In the genomic region with DNA sequence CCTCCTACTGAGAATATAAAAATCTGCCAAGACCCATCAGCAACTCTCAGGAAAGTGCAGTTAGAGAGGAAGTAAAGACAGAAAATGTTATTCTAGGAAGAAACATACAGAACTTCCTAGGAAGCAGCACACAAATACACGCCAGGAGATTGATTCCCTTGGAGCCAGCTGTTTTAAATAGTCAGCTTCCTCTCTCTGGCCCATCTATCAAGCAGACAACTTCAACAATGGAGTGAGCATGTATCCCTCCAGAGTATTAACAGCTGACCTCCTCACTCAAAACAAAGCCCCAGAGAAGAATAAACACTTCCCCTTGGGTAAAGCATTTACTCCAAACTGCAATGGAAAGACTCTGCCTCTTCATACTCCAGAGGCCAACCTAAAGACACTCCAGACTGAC, we compare ENCODE assay signal across 9 mouse cellular contexts. TPM values are rescaled to one million over a fixed set of nuclear protein-coding genes. Genes with fewer than 3 reads are reported as not detected.
DNase-seq lines count a peak whose midpoint lies in the region; ATAC-seq lines count a peak whose summit lies in the region.
"Had no signal": no experiment of that assay in that cellular context is flagged by ENCODE, and none has a peak within 500 bp of the region (broad histone marks: within the 10 kb centered on the region; RNA-seq: fewer than 3 reads in every experiment).

No protein-coding gene starts in this region.

- ATAC-seq in intestine, embryonic 14.5 days (replicated peaks; ENCODE audit: low FRiP score, low TSS enrichment, low read depth): no peak
- ATAC-seq in intestine, embryonic 16.5 days: no peak
- ATAC-seq in hindbrain, embryonic 16.5 days: no peak
- no peak for ATAC-seq in midbrain, embryonic 11.5 days (ENCODE audit: low FRiP score)

- 15% methylated on average over 1 of the region's 1 CpGs for WGBS in intestine, embryonic 14.5 days
- 30% methylated on average over 1 of the region's 1 CpGs for WGBS in intestine, embryonic 16.5 days
- 16% methylated on average over 1 of the region's 1 CpGs for whole genome bisulfite sequencing in hindbrain, embryonic 16.5 days
- WGBS in midbrain, embryonic 11.5 days: 51% methylated on average over 1 of the region's 1 CpGs

- H3K27ac ChIP-seq in intestine, embryonic 14.5 days (ENCODE audit: low read depth): no peak overlapping the region
- no peak overlapping the region for H3K27ac ChIP-seq in intestine, embryonic 16.5 days (ENCODE audit: low read length)
- no peak overlapping the region for H3K27ac ChIP-seq in hindbrain, embryonic 16.5 days (ENCODE audit: low read depth, low read length)
- H3K27ac ChIP-seq in midbrain, embryonic 11.5 days (ENCODE audit: low read depth, low read length): no peak overlapping the region

- peak overlapping the region; percentile 89 for H3K4me2 ChIP-seq in intestine, embryonic 14.5 days (ENCODE audit: low read length)
- no peak overlapping the region for H3K4me2 ChIP-seq in intestine, embryonic 16.5 days (ENCODE audit: low read depth, low read length)
- H3K4me2 ChIP-seq in hindbrain, embryonic 16.5 days (ENCODE audit: low read length): peak overlapping the region; percentile 72
- H3K4me2 ChIP-seq in midbrain, embryonic 11.5 days: peak overlapping the region; percentile 7; the same call in 1 of the 2 replicates

- peaks cover 16% of the 10 kb centered on the region; the same call in 1 of the 2 replicates for H3K4me1 ChIP-seq in intestine, embryonic 14.5 days (replicated peaks; ENCODE audit: control insufficient read depth, insufficient read depth, low read length)
- H3K4me1 ChIP-seq in intestine, embryonic 16.5 days (ENCODE audit: control insufficient read depth, insufficient read depth, low read length): peaks cover 6% of the 10 kb centered on the region; the same call in 1 of the 2 replicates
- H3K4me1 ChIP-seq in hindbrain, embryonic 16.5 days (ENCODE audit: control insufficient read depth, insufficient read depth, low read depth, low read length): peaks cover 25% of the 10 kb centered on the region
- peaks cover 18% of the 10 kb centered on the region for H3K4me1 ChIP-seq in midbrain, embryonic 11.5 days (ENCODE audit: control insufficient read depth, insufficient read depth, low read length)

- H3K27me3 ChIP-seq in intestine, embryonic 14.5 days (replicated peaks; ENCODE audit: control insufficient read depth, insufficient read depth, low read length): no peaks in the 10 kb centered on the region
- H3K27me3 ChIP-seq in intestine, embryonic 16.5 days (replicated peaks; ENCODE audit: control insufficient read depth, insufficient read depth, low read length): no peaks in the 10 kb centered on the region
- H3K27me3 ChIP-seq in hindbrain, embryonic 16.5 days (replicated peaks; ENCODE audit: control insufficient read depth, insufficient read depth, low read length): no peaks in the 10 kb centered on the region
- no peaks in the 10 kb centered on the region for H3K27me3 ChIP-seq in midbrain, embryonic 11.5 days (ENCODE audit: control insufficient read depth, insufficient read depth, low read length)

- H3K4me3 ChIP-seq in intestine, embryonic 14.5 days (ENCODE audit: low read depth, low read length): no peak overlapping the region
- H3K4me3 ChIP-seq in intestine, embryonic 16.5 days (ENCODE audit: low read length): no peak overlapping the region
- H3K4me3 ChIP-seq in hindbrain, embryonic 16.5 days (ENCODE audit: low read length): 0 out of 2 replicates have a peak overlapping the region, but pooled peaks have one; percentile 4
- no peak overlapping the region for H3K4me3 ChIP-seq in midbrain, embryonic 11.5 days (ENCODE audit: low read depth, low read length)

- no peak overlapping the region for H3K9ac ChIP-seq in intestine, embryonic 14.5 days (ENCODE audit: low read length)
- H3K9ac ChIP-seq in intestine, embryonic 16.5 days (ENCODE audit: low read depth, low read length): no peak overlapping the region
- no peak overlapping the region for H3K9ac ChIP-seq in hindbrain, embryonic 16.5 days (ENCODE audit: low read depth, low read length)
- H3K9ac ChIP-seq in midbrain, embryonic 11.5 days (ENCODE audit: low read length): no peak overlapping the region

- H3K36me3 ChIP-seq in intestine, embryonic 14.5 days (ENCODE audit: control insufficient read depth, insufficient read depth, low read length): no peaks in the 10 kb centered on the region
- no peaks in the 10 kb centered on the region for H3K36me3 ChIP-seq in intestine, embryonic 16.5 days (ENCODE audit: control insufficient read depth, insufficient read depth, low read length)
- no peaks in the 10 kb centered on the region for H3K36me3 ChIP-seq in hindbrain, embryonic 16.5 days (ENCODE audit: control insufficient read depth, insufficient read depth, low read length)
- H3K36me3 ChIP-seq in midbrain, embryonic 11.5 days (ENCODE audit: control insufficient read depth, insufficient read depth, low read length): no peaks in the 10 kb centered on the region

- no peaks in the 10 kb centered on the region for H3K9me3 ChIP-seq in intestine, embryonic 14.5 days (ENCODE audit: control insufficient read depth, low read length)
- H3K9me3 ChIP-seq in intestine, embryonic 16.5 days (ENCODE audit: control insufficient read depth, low read length): no peaks in the 10 kb centered on the region
- H3K9me3 ChIP-seq in hindbrain, embryonic 16.5 days (ENCODE audit: control insufficient read depth, low read length): no peaks in the 10 kb centered on the region
- H3K9me3 ChIP-seq in midbrain, embryonic 11.5 days (ENCODE audit: control insufficient read depth, low read length): no peaks in the 10 kb centered on the region

- DNase-seq in intestine, embryonic 14.5 days (ENCODE audit: low spot score): no peak
- peak; percentile 32 for DNase-seq in embryo, embryonic 10 days (ENCODE audit: low spot score)
- peak; percentile 49 for DNase-seq in midbrain, embryonic 11.5 days (ENCODE audit: low spot score, missing footprints)
- DNase-seq in cerebellum, adult 9-11 months: no peak
- DNase-seq in cerebellum, adult 11 months: no peak
- DNase-seq in left cerebral cortex, adult 11 months (ENCODE audit: low spot score): no peak
- DNase-seq: gastrocnemius, postnatal 10 days had no signal

RNA-seq across cellular contexts. Expression of a gene that starts 1.5 kb away (rescaled TPM):
- 23.1 and 24.7 TPM in 2 replicates for polyA plus RNA-seq in intestine, embryonic 14.5 days (2014; fragmentation: Nextera tagmentation; extraction: Ambion mirVana)
- polyA plus RNA-seq in intestine, embryonic 16.5 days (2015; fragmentation: Nextera tagmentation; extraction: Ambion mirVana): 13.7 TPM in 2 replicates
- 15.0 and 21.2 TPM in 2 replicates for polyA plus RNA-seq in hindbrain, embryonic 16.5 days (2015; fragmentation: Nextera tagmentation; extraction: Ambion mirVana)
- polyA plus RNA-seq in midbrain, embryonic 11.5 days (2014; fragmentation: Nextera tagmentation; extraction: Ambion mirVana): 13.9 and 15.8 TPM in 2 replicates

RNA-seq across cellular contexts. Expression of a gene that starts 41.3 kb away (rescaled TPM):
- polyA plus RNA-seq in intestine, embryonic 14.5 days (2014; fragmentation: Nextera tagmentation; extraction: Ambion mirVana): 9.6 and 9.7 TPM in 2 replicates
- 7.7 and 9.0 TPM in 2 replicates for polyA plus RNA-seq in intestine, embryonic 16.5 days (2015; fragmentation: Nextera tagmentation; extraction: Ambion mirVana)
- 50.1 and 53.5 TPM in 2 replicates for polyA plus RNA-seq in hindbrain, embryonic 16.5 days (2015; fragmentation: Nextera tagmentation; extraction: Ambion mirVana)
- polyA plus RNA-seq in midbrain, embryonic 11.5 days (2014; fragmentation: Nextera tagmentation; extraction: Ambion mirVana): 12.8 and 13.0 TPM in 2 replicates

Comparison
In these comparisons a context has a peak if more than half of its experiments do, and no peak if none do; other contexts are left out.
1. DNase-seq: peak in embryo, embryonic 10 days (single experiment) and midbrain, embryonic 11.5 days (single experiment); none in intestine, embryonic 14.5 days (single experiment), cerebellum, adult 9-11 months (single experiment), cerebellum, adult 11 months (single experiment) and left cerebral cortex, adult 11 months (single experiment).